Mouse (Mus musculus): ENCODE data around the gene Glp2r. TPM values are rescaled to one million over a fixed set of nuclear protein-coding genes. Genes with fewer than 3 reads are reported as not detected.

Glp2r gene
- polyA plus RNA-seq, 1 experiment from 2014 or later, result 0.03 TPM

- Histone ChIP-seq H3K4me1 (ENCODE audit: control insufficient read depth, insufficient read depth, low read length) (no peaks in the 10 kb centered on the region), H3K4me2 (no peak overlapping the region), H3K9ac (ENCODE audit: low read depth, low read length) (no peak overlapping the region), H3K4me3 (ENCODE audit: low read depth, low read length) (no peak overlapping the region), H3K9me3 (replicated peaks; ENCODE audit: control insufficient read depth, low read length) (no peaks in the 10 kb centered on the region), H3K27me3 (ENCODE audit: control insufficient read depth, insufficient read depth, low read length) (no peaks in the 10 kb centered on the region), H3K27ac (ENCODE audit: low read depth, low read length) (no peak overlapping the region), H3K36me3 (ENCODE audit: control insufficient read depth, insufficient read depth, low read length) (no peaks in the 10 kb centered on the region)
- no peak for ATAC-seq (replicated peaks; ENCODE audit: insufficient number of reproducible peaks, low FRiP score, low TSS enrichment)
- WGBS (ENCODE audit: insufficient replicate concordance), result 88% methylated on average over 5 of the region's 5 CpGs
These were observed 32.0 kb downstream of the Glp2r start for GRCm38 (mm10) chr11:67738846-67739490.

DNA sequence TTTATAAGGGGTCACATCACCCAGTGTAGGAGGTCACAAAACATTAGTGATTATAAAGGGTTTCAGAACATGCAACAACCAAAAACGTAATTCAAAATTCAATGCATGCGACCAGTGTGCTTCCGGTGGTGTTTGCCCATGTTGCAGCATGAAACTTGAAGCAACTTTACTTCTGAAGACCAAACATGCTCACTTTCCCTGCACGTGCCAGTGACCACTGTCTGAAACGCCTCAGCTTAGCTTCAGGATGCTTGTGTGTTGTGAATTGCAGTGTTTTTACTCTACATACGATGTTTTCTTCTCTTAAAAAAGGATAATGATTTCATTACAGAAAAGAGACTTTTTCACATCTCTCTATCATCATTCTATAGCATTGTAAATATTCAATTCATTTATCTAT lies 32.6 kb downstream of the Glp2r start:
- Histone ChIP-seq H3K27ac (ENCODE audit: low read depth, low read length) (no peak overlapping the region), H3K4me2 (no peak overlapping the region), H3K4me1 (ENCODE audit: control insufficient read depth, insufficient read depth, low read length) (no peaks in the 10 kb centered on the region), H3K27me3 (ENCODE audit: control insufficient read depth, insufficient read depth, low read length) (no peaks in the 10 kb centered on the region), H3K9me3 (replicated peaks; ENCODE audit: control insufficient read depth, low read length) (no peaks in the 10 kb centered on the region), H3K4me3 (ENCODE audit: low read depth, low read length) (no peak overlapping the region), H3K9ac (ENCODE audit: low read depth, low read length) (no peak overlapping the region), H3K36me3 (ENCODE audit: control insufficient read depth, insufficient read depth, low read length) (no peaks in the 10 kb centered on the region)
- ATAC-seq (replicated peaks; ENCODE audit: insufficient number of reproducible peaks, low FRiP score, low TSS enrichment), result no peak
- WGBS (ENCODE audit: insufficient replicate concordance), result 70% methylated on average over 6 of the region's 6 CpGs

- no peak for ATAC-seq (replicated peaks; ENCODE audit: insufficient number of reproducible peaks, low FRiP score, low TSS enrichment)
- no peak overlapping the region for H3K4me2 ChIP-seq
- H3K9ac ChIP-seq (ENCODE audit: low read depth, low read length), result no peak overlapping the region
- WGBS (ENCODE audit: insufficient replicate concordance), result 67% methylated on average over 3 of the region's 3 CpGs
- no peaks in the 10 kb centered on the region for H3K4me1 ChIP-seq (ENCODE audit: control insufficient read depth, insufficient read depth, low read length)
- H3K27me3 ChIP-seq (ENCODE audit: control insufficient read depth, insufficient read depth, low read length), result no peaks in the 10 kb centered on the region
- H3K4me3 ChIP-seq (ENCODE audit: low read depth, low read length), result no peak overlapping the region
- no peaks in the 10 kb centered on the region for H3K36me3 ChIP-seq (ENCODE audit: control insufficient read depth, insufficient read depth, low read length)
- no peak overlapping the region for H3K27ac ChIP-seq (ENCODE audit: low read depth, low read length)
- H3K9me3 ChIP-seq (replicated peaks; ENCODE audit: control insufficient read depth, low read length), result no peaks in the 10 kb centered on the region
These were observed 36.4 kb downstream of the Glp2r start for GRCm38 (mm10) chr11:67734597-67734996.

DNA sequence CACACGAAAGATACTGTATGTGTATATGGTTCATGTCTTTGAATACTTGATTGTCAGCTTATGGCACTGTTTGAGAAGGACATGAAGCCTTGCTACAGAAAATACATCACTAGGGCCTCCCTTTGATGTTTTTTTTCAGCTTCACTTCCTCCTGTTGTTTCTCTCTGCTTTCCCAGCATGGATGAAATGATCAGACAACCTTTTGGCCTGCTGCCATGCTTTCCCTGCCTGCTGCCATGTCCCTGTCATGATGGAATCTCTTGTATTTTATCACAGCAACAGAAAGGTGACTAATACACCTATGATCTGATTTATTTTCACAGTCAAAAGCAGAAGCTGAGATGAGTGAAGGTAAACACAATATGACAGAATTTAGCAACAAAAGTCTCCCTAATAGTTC lies 37.2 kb downstream of the Glp2r start:
- no peak for ATAC-seq (replicated peaks; ENCODE audit: insufficient number of reproducible peaks, low FRiP score, low TSS enrichment)
- H3K27me3 ChIP-seq (ENCODE audit: control insufficient read depth, insufficient read depth, low read length), result no peaks in the 10 kb centered on the region
- H3K4me3 ChIP-seq (ENCODE audit: low read depth, low read length), result no peak overlapping the region
- no peak overlapping the region for H3K27ac ChIP-seq (ENCODE audit: low read depth, low read length)
- no peaks in the 10 kb centered on the region for H3K4me1 ChIP-seq (ENCODE audit: control insufficient read depth, insufficient read depth, low read length)
- WGBS (ENCODE audit: insufficient replicate concordance), result 75% methylated on average over 1 of the region's 1 CpGs
- no peaks in the 10 kb centered on the region for H3K36me3 ChIP-seq (ENCODE audit: control insufficient read depth, insufficient read depth, low read length)
- H3K4me2 ChIP-seq, result no peak overlapping the region
- no peaks in the 10 kb centered on the region for H3K9me3 ChIP-seq (replicated peaks; ENCODE audit: control insufficient read depth, low read length)
- H3K9ac ChIP-seq (ENCODE audit: low read depth, low read length), result no peak overlapping the region

- Histone ChIP-seq H3K27me3 (ENCODE audit: control insufficient read depth, insufficient read depth, low read length) (no peaks in the 10 kb centered on the region), H3K4me2 (no peak overlapping the region), H3K9me3 (replicated peaks; ENCODE audit: control insufficient read depth, low read length) (no peaks in the 10 kb centered on the region), H3K36me3 (ENCODE audit: control insufficient read depth, insufficient read depth, low read length) (no peaks in the 10 kb centered on the region), H3K27ac (ENCODE audit: low read depth, low read length) (no peak overlapping the region), H3K9ac (ENCODE audit: low read depth, low read length) (no peak overlapping the region), H3K4me1 (ENCODE audit: control insufficient read depth, insufficient read depth, low read length) (no peaks in the 10 kb centered on the region), H3K4me3 (ENCODE audit: low read depth, low read length) (no peak overlapping the region)
- 93% methylated on average over 2 of the region's 2 CpGs for WGBS (ENCODE audit: insufficient replicate concordance)
- ATAC-seq (replicated peaks; ENCODE audit: insufficient number of reproducible peaks, low FRiP score, low TSS enrichment), result no peak
These were observed 39.9 kb downstream of the Glp2r start for GRCm38 (mm10) chr11:67731056-67731455.

- no peaks in the 10 kb centered on the region for H3K4me1 ChIP-seq (ENCODE audit: control insufficient read depth, insufficient read depth, low read length)
- no peak overlapping the region for H3K4me3 ChIP-seq (ENCODE audit: low read depth, low read length)
These were observed 42.2 kb downstream of the Glp2r start for GRCm38 (mm10) chr11:67728726-67729125.

DNA sequence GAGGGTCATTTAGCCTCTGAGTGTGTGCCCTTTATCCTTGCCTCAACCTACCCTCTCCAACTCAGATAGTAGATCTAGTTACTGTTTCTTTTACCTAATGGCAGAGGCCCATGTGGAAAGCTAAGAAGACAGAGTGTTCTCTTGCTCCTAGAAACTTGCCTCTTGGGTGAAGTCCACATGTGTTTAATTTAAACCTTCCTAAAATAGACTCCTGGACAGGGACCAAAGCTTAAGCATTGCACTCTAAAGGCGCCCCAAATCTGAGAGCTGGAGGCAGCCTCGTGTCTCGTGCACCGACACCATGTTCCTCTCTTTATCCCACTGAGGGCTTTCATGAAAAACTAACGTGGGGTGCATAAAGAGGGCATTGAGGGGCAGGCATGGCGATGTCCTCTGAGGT lies 43.9 kb downstream of the Glp2r start:
- no peaks in the 10 kb centered on the region for H3K4me1 ChIP-seq (ENCODE audit: control insufficient read depth, insufficient read depth, low read length)
- no peak overlapping the region for H3K27ac ChIP-seq (ENCODE audit: low read depth, low read length)

More at GRCm38 (mm10) chr11:67728726-67729125, 42.2 kb downstream of the Glp2r start:
- ATAC-seq (replicated peaks; ENCODE audit: insufficient number of reproducible peaks, low FRiP score, low TSS enrichment), result no peak
- Histone ChIP-seq H3K9ac (ENCODE audit: low read depth, low read length) (no peak overlapping the region), H3K36me3 (ENCODE audit: control insufficient read depth, insufficient read depth, low read length) (no peaks in the 10 kb centered on the region), H3K9me3 (replicated peaks; ENCODE audit: control insufficient read depth, low read length) (no peaks in the 10 kb centered on the region), H3K27ac (ENCODE audit: low read depth, low read length) (no peak overlapping the region), H3K27me3 (ENCODE audit: control insufficient read depth, insufficient read depth, low read length) (no peaks in the 10 kb centered on the region), H3K4me2 (no peak overlapping the region)

GRCm38 (mm10) chr11:67723231-67724013 lies 47.5 kb downstream of the Glp2r start:
- Histone ChIP-seq H3K27me3 (ENCODE audit: control insufficient read depth, insufficient read depth, low read length) (no peaks in the 10 kb centered on the region), H3K4me2 (no peak overlapping the region), H3K9ac (ENCODE audit: low read depth, low read length) (no peak overlapping the region), H3K4me1 (ENCODE audit: control insufficient read depth, insufficient read depth, low read length) (0 out of 2 replicates have a peak, but pooled peaks cover 3% of the 10 kb centered on the region), H3K9me3 (replicated peaks; ENCODE audit: control insufficient read depth, low read length) (no peaks in the 10 kb centered on the region), H3K36me3 (ENCODE audit: control insufficient read depth, insufficient read depth, low read length) (no peaks in the 10 kb centered on the region), H3K27ac (ENCODE audit: low read depth, low read length) (no peak overlapping the region), H3K4me3 (ENCODE audit: low read depth, low read length) (no peak overlapping the region)
- no peak for ATAC-seq (replicated peaks; ENCODE audit: insufficient number of reproducible peaks, low FRiP score, low TSS enrichment)
- WGBS (ENCODE audit: insufficient replicate concordance), result 56% methylated on average over 8 of the region's 8 CpGs

More for the DNA sequence above, 43.9 kb downstream of the Glp2r start:
- H3K36me3 ChIP-seq (ENCODE audit: control insufficient read depth, insufficient read depth, low read length), result no peaks in the 10 kb centered on the region
- no peaks in the 10 kb centered on the region for H3K9me3 ChIP-seq (replicated peaks; ENCODE audit: control insufficient read depth, low read length)
- no peaks in the 10 kb centered on the region for H3K27me3 ChIP-seq (ENCODE audit: control insufficient read depth, insufficient read depth, low read length)
- no peak overlapping the region for H3K4me2 ChIP-seq
- H3K4me3 ChIP-seq (ENCODE audit: low read depth, low read length), result no peak overlapping the region
- H3K9ac ChIP-seq (ENCODE audit: low read depth, low read length), result no peak overlapping the region
- WGBS (ENCODE audit: insufficient replicate concordance), result 79% methylated on average over 6 of the region's 6 CpGs
- no peak for ATAC-seq (replicated peaks; ENCODE audit: insufficient number of reproducible peaks, low FRiP score, low TSS enrichment)

Data from heart, embryonic 11.5 days (tissue).